Mouse (Mus musculus) heart, embryonic 12.5 days (tissue): ENCODE results near the gene Gramd4. TPM values are rescaled to one million over a fixed set of nuclear protein-coding genes. Genes with fewer than 3 reads are reported as not detected.

Experiments
- ATAC-seq: fragments of 200-750 bp; cut with Nextera tagmentation; 2 replicates; pipeline ENCODE4 v1.8.0; 2017; ENCODE audit warnings: moderate TSS enrichment, moderate library complexity; ENCODE audit not compliant: insufficient number of reproducible peaks, low FRiP score
- H3K27ac ChIP-seq: fragments of 300-500 bp; sonication (generic); 2 replicates; pipeline ENCODE4 v1.5.1; 2016; ENCODE audit warnings: mild to moderate bottlenecking, moderate library complexity; ENCODE audit not compliant: poor library complexity, severe bottlenecking
- H3K27me3 ChIP-seq: fragments of 300-500 bp; sonication (generic); replicated peaks from 2 replicates; pipeline ENCODE4 v1.6.1; 2016; ENCODE audit warnings: mild to moderate bottlenecking, moderate library complexity
- H3K36me3 ChIP-seq: fragments of 300-500 bp; sonication (generic); 2 replicates; pipeline ENCODE4 v1.6.1; 2016; ENCODE audit warnings: mild to moderate bottlenecking, moderate library complexity
- H3K4me1 ChIP-seq: fragments of 300-500 bp; sonication (generic); replicated peaks from 2 replicates; pipeline ENCODE4 v1.6.1; 2016; ENCODE audit warnings: mild to moderate bottlenecking
- H3K4me2 ChIP-seq: fragments of 300-500 bp; sonication (generic); 2 replicates; pipeline ENCODE4 v1.6.1; 2016; ENCODE audit warnings: mild to moderate bottlenecking, moderate library complexity
- H3K4me3 ChIP-seq: fragments of 300-500 bp; sonication (generic); 2 replicates; pipeline ENCODE4 v1.5.1; 2016; ENCODE audit warnings: mild to moderate bottlenecking
- H3K9ac ChIP-seq: fragments of 300-500 bp; sonication (generic); 2 replicates; pipeline ENCODE4 v1.6.1; 2016; ENCODE audit warnings: mild to moderate bottlenecking, moderate library complexity
- H3K9me3 ChIP-seq: fragments of 300-500 bp; sonication (generic); replicated peaks from 2 replicates; pipeline ENCODE4 v1.6.1; 2016; ENCODE audit warnings: mild to moderate bottlenecking, moderate library complexity
- WGBS: fragments of 180-500 bp; shearing (Covaris S2); methylation state at CpG from one replicate; pipeline ENCODE4 v1.1.7; 2016; 5-methylcytosine and 5-hydroxymethylcytosine counted together
- polyA plus RNA-seq: library from polyadenylated mRNA; unstranded; fragments of >200 nt; fragmentation: Nextera tagmentation; extraction: Ambion mirVana; gene quantifications from 2 replicates; pipeline ENCODE4 v1.2.1, GENCODE M21; 2016

The Gramd4 gene
- polyA plus RNA-seq, 1 experiment from 2014 or later = 14.3 TPM

DNA sequence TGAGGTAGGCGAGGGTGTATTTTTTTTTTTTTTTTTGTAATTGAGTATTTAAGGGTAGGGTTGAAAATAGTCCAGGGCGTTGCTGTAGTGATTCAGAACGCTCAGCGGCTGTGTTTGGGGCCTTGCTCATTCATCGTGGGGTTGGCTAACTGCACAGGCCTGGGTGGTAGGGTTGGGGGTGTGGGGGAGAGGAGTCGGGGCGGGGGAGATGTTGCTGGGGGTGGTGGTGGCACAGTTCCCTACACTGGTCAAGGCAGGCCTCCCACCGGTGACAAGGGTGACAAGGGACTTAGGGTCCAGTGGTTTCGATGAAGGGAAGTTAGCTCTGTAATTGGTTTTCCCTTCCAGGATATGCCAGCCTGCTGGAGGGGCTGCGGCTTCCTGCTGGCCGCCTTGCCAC lies 12.9 kb downstream of the Gramd4 start:
- Histone ChIP-seq H3K4me2 (no peak overlapping the region), H3K9me3 (0 out of 2 replicates have a peak, but pooled peaks cover 3% of the 10 kb centered on the region), H3K4me3 (no peak overlapping the region), H3K27me3 (no peaks in the 10 kb centered on the region), H3K36me3 (no peaks in the 10 kb centered on the region), H3K4me1 (peaks cover 62% of the 10 kb centered on the region), H3K27ac (no peak overlapping the region), H3K9ac (no peak overlapping the region)
- ATAC-seq = no peak
- WGBS = 64% methylated on average over 11 of the region's 11 CpGs

DNA sequence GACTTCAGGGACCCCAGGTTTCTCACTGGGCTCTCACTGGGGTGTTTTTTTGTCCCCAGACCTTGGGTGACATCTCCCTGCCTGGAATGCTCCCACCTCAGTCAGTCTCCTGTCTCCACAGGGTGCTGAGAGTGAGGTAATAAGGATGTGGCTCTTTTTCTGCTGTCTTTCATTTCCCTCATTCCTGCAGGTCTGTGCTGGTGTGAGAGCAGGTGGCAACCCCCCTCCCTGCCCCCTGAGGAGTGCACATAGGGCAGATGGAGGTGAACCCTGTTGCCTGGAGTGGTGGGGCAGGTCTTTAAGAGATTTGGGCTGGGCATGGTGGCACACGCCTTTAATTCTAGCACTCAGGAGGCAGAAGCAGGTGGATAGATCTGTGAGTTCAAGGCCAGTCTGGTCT lies 13.7 kb downstream of the Gramd4 start:
- Histone ChIP-seq H3K36me3 (no peaks in the 10 kb centered on the region), H3K27ac (no peak overlapping the region), H3K9ac (no peak overlapping the region), H3K9me3 (no peaks in the 10 kb centered on the region), H3K27me3 (no peaks in the 10 kb centered on the region), H3K4me3 (no peak overlapping the region), H3K4me1 (peaks cover 70% of the 10 kb centered on the region), H3K4me2 (no peak overlapping the region)
- 67% methylated on average over 1 of the region's 1 CpGs for WGBS
- ATAC-seq = no peak

DNA sequence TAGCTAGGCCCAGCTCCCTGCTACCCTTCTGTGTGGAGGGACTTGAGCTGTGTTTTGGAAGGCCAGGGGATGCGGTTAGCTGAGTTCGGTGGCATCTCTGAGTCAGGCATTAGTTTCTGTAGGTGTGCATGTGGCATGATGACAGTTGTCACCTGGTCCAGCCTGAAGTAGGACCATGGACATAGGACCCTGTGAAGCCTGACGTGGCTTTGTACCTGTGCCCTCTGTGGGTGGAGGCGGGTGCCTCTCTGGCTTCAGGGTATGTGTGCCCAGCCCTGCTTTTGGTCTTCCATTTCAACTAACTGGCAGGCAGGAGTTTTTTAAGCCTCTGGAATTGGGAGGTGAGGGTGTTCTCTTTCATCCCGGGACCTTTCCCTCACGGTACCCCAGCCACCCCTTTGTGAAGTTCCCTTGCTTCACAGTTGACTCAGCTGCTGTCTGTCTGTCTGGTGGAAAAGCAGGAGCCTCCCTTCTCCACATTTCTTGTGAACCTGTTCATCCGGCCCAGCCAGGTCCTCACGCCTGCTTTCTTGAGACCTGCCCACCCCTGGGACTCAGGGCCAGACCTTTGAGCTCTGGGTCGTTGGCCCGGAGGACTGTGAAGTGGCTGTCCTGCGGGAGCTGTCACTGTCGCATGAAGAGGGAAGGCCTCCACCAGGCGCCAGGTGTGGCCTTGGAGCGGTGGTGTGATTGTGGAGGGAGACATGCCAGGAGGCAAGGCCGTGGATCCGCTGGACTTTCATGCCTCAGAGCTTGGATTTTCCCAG lies 16.9 kb downstream of the Gramd4 start:
- H3K36me3 ChIP-seq = no peaks in the 10 kb centered on the region
- H3K4me2 ChIP-seq = no peak overlapping the region
- H3K9ac ChIP-seq = no peak overlapping the region
- H3K4me3 ChIP-seq = no peak overlapping the region
- no peaks in the 10 kb centered on the region for H3K9me3 ChIP-seq
- no peaks in the 10 kb centered on the region for H3K27me3 ChIP-seq
- WGBS = 78% methylated on average over 16 of the region's 16 CpGs
- ATAC-seq = no peak
- H3K4me1 ChIP-seq = peaks cover 67% of the 10 kb centered on the region
- no peak overlapping the region for H3K27ac ChIP-seq

DNA sequence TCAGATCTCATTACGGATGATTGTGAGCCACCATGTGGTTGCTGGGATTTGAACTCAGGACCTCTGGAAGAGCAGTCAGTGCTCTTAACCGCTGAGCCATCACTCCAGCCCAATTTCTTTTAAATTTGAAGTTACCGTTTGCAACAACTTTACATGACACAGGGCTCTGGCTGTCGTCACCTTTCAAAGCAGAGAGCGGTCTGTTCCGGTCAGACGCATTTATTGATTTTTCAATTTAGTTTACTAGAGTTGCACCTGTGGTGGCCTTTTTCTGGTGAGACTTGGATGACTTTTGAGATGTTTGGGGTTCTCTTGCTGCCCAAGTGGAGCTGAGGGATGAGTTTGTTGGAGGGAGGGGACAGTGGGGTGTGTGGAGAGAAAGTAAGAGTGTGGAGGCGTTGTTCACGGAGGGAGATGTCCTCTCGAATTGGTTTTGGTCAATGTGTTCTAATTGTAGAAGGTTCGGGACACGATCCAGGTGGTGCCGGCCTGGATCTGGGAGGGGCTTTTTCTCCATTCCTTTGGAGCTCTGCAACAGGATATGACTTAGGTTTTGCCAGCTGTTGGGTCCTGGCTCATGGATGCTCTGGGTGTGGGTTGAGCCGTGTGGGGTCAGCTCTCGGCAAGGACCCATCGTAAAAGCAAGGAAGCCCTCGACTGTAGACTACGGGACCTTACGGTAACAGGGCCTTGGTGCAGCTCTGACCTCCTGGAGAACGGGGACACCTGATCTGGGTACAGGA lies 18.0 kb downstream of the Gramd4 start:
- Histone ChIP-seq H3K9ac (no peak overlapping the region; the same call in 1 of the 2 replicates), H3K4me2 (no peak overlapping the region), H3K4me3 (no peak overlapping the region), H3K36me3 (no peaks in the 10 kb centered on the region), H3K27me3 (no peaks in the 10 kb centered on the region), H3K4me1 (peaks cover 68% of the 10 kb centered on the region), H3K9me3 (no peaks in the 10 kb centered on the region), H3K27ac (no peak overlapping the region)
- ATAC-seq = no peak
- 88% methylated on average over 20 of the region's 20 CpGs for WGBS

DNA sequence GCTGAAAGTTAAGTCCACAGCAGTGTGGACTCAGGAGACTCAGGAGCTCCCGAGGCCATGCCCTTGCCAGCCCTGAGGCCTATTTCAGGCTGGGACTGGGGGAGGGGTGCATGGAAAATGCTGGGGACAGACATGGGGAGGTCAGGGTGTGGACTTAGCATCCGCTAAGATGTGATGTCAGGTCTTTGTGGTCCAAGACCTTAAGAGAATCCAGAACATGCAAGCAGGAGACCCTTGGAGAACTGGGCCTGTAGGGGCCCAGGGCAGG lies 18.5 kb downstream of the Gramd4 start:
- ATAC-seq = no peak
- H3K36me3 ChIP-seq = no peaks in the 10 kb centered on the region
- H3K27me3 ChIP-seq = no peaks in the 10 kb centered on the region
- H3K4me2 ChIP-seq = no peak overlapping the region
- H3K9ac ChIP-seq = no peak overlapping the region; the same call in 1 of the 2 replicates
- no peak overlapping the region for H3K4me3 ChIP-seq
- peaks cover 69% of the 10 kb centered on the region for H3K4me1 ChIP-seq
- WGBS = 62% methylated on average over 2 of the region's 2 CpGs
- H3K27ac ChIP-seq = no peak overlapping the region
- H3K9me3 ChIP-seq = no peaks in the 10 kb centered on the region

DNA sequence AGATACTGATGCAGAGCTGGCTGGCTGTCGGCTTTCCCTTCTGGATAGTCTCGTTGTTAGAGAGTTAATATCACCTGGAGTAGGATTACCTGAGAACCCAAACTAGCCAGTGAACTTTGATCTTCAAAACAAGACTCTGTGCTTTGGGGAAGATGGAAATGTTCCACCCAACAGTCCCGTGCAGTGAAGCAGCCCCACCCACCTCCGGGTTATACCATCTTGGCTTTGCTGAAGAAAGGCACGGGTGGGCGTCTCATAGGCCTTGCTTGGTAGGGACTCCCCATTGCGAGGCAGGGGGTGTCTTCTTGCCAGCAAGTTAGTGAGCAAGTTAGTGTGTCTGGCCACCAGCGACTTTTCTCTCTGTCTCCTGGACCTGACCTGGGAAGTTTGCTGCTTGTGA lies 18.9 kb downstream of the Gramd4 start:
- H3K9me3 ChIP-seq = no peaks in the 10 kb centered on the region
- H3K4me2 ChIP-seq = no peak overlapping the region
- no peak overlapping the region for H3K9ac ChIP-seq
- no peaks in the 10 kb centered on the region for H3K27me3 ChIP-seq
- no peaks in the 10 kb centered on the region for H3K36me3 ChIP-seq
- peaks cover 69% of the 10 kb centered on the region for H3K4me1 ChIP-seq
- H3K27ac ChIP-seq = no peak overlapping the region
- 76% methylated on average over 8 of the region's 8 CpGs for WGBS
- no peak overlapping the region for H3K4me3 ChIP-seq
- no peak for ATAC-seq

DNA sequence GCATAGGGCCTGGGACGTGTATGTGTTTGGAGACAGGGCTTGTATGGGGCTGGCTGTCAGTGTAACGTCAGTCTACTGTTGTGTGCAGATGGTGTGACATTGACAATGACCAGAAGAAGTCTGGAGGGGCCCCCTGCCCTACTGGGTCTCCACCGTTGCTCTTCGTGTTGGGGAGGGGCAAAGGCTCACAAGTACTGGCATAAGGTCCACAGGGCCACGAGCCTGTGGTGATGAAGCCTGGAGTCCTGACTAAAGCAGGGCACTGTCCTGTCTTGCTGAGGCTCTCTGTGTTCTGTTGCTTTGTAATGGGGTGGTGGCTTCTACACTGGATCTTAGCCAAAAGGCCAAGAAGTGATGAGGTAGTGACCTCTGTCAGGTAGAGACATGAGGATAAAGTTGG lies 20.4 kb downstream of the Gramd4 start:
- Histone ChIP-seq H3K4me1 (peaks cover 84% of the 10 kb centered on the region), H3K36me3 (no peaks in the 10 kb centered on the region), H3K27me3 (no peaks in the 10 kb centered on the region), H3K4me2 (no peak overlapping the region), H3K9me3 (no peaks in the 10 kb centered on the region), H3K27ac (no peak overlapping the region), H3K4me3 (no peak overlapping the region), H3K9ac (no peak overlapping the region)
- 34% methylated on average over 5 of the region's 5 CpGs for WGBS
- no peak for ATAC-seq

DNA sequence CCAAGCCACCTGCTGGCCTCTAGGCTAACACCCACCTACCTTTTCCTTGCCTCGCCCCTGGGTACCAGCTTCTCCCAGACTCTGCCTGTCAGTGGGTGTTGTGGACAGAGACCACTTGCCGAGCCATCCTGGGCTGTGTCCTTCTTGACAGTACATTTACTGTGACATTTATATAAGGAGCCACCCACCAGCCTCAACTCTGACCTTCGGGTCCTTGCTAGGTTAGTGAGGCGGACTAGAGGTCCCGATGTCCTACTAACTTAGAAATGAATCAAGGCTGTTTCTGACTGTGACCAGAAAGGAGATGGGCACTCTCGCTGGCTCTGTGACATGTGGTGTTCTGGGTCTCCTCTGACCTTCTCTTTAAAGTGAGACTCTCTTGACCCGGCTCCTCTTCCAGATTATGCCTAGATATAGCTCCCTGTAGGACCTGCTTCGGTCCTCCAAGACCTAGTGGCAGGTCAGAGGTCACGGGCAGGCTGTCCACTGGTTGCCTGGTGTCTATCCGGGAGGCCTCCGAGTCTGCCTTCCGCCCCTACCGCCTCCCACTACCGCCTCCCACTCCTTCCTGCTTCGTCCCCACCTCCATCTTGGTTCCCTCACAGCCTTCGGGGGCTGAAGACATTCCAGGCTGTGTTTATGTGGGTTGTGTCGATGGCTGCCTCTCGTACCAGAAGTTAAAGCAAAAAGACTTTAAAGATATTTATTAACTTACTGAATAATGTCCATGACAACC lies 21.2 kb downstream of the Gramd4 start:
- H3K27ac ChIP-seq = peak overlapping the region; percentile 33; the same call in 1 of the 2 replicates
- 0 out of 2 replicates have a peak overlapping the region, but pooled peaks have one; percentile 1 for H3K4me2 ChIP-seq
- H3K4me3 ChIP-seq = no peak overlapping the region
- H3K27me3 ChIP-seq = no peaks in the 10 kb centered on the region
- no peak; the same call in 1 of the 2 replicates for ATAC-seq
- H3K4me1 ChIP-seq = peaks cover 85% of the 10 kb centered on the region
- WGBS = 53% methylated on average over 18 of the region's 18 CpGs
- H3K9ac ChIP-seq = no peak overlapping the region
- no peaks in the 10 kb centered on the region for H3K36me3 ChIP-seq
- no peaks in the 10 kb centered on the region for H3K9me3 ChIP-seq

DNA sequence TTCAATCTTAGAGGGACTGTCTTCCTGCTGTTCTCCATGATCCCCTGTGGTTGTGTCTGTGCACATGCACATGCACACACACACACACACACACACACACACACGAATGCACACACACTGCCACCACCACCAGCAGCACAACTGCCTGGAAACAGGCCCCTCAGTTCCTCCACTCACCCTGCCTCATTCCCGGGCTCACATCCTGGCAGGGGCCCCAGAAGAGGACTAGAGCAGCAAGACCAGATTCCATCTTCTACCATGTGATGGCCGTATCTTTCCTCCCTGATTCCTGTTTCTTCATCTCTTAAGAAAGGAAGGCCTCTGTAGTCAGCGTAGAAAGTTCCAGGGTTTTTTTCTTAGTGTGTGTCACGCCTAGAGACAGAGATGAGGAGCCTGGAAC lies 22.0 kb downstream of the Gramd4 start:
- no peak overlapping the region for H3K4me3 ChIP-seq
- H3K4me2 ChIP-seq = 0 out of 2 replicates have a peak overlapping the region, but pooled peaks have one; percentile 1
- no peak for ATAC-seq
- no peaks in the 10 kb centered on the region for H3K36me3 ChIP-seq
- H3K9ac ChIP-seq = no peak overlapping the region
- no peaks in the 10 kb centered on the region for H3K9me3 ChIP-seq
- H3K4me1 ChIP-seq = peaks cover 89% of the 10 kb centered on the region
- WGBS = 61% methylated on average over 5 of the region's 5 CpGs
- no peaks in the 10 kb centered on the region for H3K27me3 ChIP-seq
- peak overlapping the region; percentile 33 for H3K27ac ChIP-seq

DNA sequence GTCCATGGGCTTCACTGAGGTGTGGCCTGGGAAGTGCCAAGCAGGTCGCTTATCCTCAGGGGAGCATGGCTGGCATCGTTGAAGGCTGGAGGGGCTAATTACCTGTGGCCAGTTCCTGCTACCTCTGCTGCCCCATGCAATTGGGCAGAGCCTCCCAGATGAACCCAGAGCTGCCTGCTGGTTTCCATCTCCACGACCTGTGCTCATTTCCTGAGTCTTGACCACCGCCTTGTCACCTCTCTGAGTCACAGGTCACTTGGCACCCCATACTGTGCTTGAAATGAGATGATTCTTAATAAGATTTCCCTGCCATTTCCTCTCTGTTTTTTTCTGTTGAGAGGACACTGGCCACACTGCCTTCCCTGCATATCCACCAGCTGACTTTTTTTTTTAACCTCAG lies 22.4 kb downstream of the Gramd4 start:
- H3K36me3 ChIP-seq = no peaks in the 10 kb centered on the region
- no peak for ATAC-seq
- no peaks in the 10 kb centered on the region for H3K9me3 ChIP-seq
- no peaks in the 10 kb centered on the region for H3K27me3 ChIP-seq
- WGBS = 67% methylated on average over 4 of the region's 4 CpGs
- H3K4me3 ChIP-seq = no peak overlapping the region
- no peak overlapping the region for H3K4me2 ChIP-seq
- peaks cover 91% of the 10 kb centered on the region for H3K4me1 ChIP-seq
- H3K9ac ChIP-seq = no peak overlapping the region
- peak overlapping the region; percentile 33 for H3K27ac ChIP-seq

DNA sequence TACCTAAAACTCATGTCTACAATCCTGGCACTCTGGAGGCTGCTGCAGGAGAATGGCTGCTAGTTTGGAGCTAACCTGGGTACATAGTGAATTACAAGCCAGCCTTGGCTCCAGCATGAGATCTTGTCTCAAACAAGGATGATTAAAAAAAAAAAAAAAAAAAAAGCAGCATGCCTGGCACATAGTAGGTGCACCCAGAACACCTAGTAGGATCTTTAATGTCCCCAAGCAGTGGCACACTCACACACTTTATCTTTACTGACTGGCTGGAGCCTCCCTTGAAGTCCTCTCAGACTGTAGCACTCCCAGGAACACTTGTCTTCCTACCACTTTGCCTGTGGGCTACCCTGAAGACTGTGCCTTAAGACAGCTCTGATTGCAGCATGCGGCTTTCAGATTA lies 22.9 kb downstream of the Gramd4 start:
- Histone ChIP-seq H3K27me3 (no peaks in the 10 kb centered on the region), H3K4me1 (peaks cover 95% of the 10 kb centered on the region), H3K9ac (no peak overlapping the region), H3K4me2 (no peak overlapping the region), H3K27ac (no peak overlapping the region), H3K4me3 (no peak overlapping the region), H3K9me3 (no peaks in the 10 kb centered on the region), H3K36me3 (no peaks in the 10 kb centered on the region)
- ATAC-seq = no peak
- WGBS = 89% methylated on average over 1 of the region's 1 CpGs
